Mouse (Mus musculus) gastrocnemius, adult 18-20 months (tissue): ENCODE data around the gene Ski. TPM values are rescaled to one million over a fixed set of nuclear protein-coding genes. Genes with fewer than 3 reads are reported as not detected.

Source experiments
- DNase-seq: peaks from one replicate; pipeline ENCODE4 v3.0.0; 2021; ENCODE audit warnings: low spot score
- total RNA-seq, 2 experiments: library from RNA; stranded (reverse); gene quantifications; 2 replicates each; pipeline ENCODE4 v1.2.3; 2021

The Ski gene
- total RNA-seq, 2 experiments from 2014 or later: 28.3 to 31.3 TPM

DNA sequence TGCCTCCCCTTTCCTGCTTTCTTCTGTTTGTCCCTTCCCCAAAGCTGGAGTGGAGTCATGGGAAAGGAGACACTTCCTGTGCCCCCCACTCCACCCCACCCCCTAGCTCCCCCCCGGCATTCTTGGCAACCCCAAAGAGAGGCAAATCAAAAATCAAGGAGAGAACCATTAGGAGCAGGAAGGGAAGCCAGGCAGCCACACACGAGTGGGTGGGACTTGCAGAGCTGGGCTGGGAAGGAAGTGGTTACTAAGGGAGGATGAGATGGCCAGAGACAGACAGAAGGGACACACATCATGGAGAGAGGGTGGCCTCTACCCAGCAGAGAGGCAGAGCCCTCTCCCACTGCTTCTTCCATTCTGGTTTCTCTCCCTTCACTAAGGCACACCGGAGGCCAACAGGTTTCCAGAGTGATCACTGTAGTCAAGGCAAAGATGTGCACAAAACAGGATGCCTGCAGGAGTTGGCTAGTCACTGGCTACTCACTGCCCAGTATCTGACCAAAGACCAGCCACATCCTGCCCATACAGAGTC lies 43.3 kb downstream of the Ski start:
- no peak for DNase-seq

DNA sequence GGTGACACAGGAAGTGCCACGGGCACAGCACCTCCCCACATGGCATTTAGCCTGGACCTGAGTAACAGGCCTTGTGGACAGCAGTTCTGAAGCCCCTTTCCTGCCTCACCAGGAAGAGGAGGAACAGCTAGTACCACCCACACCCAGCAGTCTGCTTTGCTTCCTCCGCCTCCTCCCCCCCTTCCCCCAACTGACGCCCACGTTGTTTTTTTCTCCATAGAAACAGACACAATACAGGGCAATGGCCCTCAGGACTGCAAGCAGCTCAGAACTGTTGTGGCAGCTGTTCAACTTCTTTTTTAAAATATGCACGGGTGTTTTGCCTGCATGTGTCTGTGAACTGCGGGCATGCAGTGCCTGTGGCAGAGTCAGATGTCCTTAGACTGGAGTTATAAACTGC lies 44.1 kb downstream of the Ski start:
- DNase-seq: peak; percentile 64

DNA sequence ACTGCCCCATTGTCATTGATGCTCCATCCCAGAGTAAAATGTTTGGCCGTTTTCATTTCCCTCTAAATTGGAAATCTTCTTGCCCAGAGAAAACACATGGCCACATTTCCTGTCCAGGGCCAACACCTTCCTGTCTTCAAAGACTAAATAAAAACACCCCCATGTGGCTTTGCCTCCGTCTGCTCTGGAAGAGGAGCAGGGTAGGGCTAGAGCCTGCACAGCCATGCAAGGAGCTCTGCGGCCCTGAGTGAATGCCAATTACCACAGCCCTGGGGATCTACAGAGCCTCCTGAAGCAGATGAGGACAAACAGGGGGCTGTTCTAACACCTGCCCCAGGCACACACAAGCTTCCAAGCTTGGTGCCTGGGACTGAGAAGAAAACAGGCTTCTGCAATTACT lies 46.2 kb downstream of the Ski start:
- no peak for DNase-seq

DNA sequence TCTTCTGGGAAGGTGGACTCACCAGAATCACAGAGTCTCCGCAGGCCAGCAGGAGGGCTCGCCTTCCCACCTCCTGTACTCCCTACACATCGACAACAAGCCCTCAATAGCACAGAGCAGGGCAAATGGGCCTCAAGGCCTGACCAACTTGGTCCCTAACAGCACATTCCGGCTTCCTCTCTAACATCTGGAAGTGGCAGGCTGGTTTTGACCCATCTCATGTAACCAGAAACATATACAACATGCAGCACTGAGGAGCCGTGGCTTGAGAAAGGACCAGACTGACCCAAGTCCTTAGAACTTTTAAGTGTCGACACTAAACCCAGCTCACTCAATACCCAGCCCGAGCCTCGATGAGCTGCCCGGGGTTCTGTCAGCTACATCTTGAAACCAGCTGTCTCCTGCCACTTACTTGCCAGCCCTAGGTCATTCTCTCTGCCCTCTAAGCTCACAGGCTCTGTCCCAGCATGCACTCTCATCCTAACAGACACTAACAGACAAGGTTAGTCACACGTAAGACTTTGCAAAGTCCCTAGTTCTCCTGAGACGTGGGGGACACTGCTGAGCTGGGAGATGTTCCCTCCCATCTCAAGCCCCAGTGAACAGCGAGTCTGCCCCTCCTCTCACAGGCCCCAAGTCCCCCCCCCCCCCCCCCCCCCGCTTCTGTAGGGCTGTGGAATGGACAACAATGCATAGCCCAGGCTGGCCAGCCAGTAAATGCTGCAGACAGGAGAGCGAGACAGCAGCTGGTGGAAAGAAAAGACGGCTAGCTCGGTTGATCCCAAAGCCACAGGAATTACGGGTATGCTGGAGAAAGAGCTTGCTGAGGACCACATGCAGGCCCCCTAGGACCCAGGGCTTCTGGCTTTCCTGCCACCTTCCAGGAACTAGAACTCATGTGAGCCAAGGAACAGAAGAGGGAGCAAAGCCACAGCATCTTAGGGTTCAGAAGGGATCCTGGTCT lies 48.3 kb downstream of the Ski start:
- DNase-seq: no peak

DNA sequence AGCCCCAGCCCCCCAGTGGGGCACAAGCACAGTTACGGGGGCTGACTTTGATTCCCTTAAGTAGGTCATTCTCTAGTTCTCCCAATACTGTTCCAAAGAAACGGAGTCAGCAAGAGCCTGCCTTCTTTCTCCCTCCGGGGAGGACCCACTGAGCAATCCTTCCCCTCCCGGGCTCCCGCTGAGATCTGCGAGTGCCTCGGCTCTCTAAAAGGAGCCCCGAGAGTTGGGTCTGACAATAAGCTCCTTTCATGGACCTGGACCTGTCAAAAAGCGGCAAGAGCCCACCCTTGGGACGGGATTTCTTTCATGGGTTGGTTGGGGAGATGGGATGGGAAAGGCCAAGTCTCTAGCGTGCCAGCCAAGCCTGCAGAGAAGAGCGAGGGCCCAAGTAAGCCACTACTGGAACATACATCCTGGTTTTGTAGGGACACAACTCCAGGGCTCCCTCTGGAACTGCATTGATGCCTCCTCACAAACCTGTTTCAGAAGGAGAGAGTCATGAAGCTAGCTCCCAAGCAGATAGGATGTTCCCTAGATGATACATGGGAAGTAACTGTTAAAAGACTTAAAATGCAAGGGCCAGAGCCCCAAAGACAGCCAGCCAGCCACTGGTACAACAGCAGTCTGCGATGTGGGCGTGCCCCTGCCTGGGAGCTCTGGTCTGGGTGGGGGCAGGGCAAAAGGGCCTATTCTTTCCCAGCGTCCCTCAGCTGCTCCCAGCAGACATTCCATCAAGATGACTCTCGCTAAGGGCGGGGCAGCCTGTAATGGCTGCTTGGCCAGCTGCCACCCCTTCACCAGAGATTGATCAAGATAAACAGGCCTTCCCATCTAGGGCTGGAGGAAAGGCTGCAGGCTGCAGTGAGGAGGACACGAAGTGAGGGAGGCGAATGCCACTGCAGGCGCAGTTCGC lies 49.2 kb downstream of the Ski start:
- DNase-seq: peak; percentile 94

DNA sequence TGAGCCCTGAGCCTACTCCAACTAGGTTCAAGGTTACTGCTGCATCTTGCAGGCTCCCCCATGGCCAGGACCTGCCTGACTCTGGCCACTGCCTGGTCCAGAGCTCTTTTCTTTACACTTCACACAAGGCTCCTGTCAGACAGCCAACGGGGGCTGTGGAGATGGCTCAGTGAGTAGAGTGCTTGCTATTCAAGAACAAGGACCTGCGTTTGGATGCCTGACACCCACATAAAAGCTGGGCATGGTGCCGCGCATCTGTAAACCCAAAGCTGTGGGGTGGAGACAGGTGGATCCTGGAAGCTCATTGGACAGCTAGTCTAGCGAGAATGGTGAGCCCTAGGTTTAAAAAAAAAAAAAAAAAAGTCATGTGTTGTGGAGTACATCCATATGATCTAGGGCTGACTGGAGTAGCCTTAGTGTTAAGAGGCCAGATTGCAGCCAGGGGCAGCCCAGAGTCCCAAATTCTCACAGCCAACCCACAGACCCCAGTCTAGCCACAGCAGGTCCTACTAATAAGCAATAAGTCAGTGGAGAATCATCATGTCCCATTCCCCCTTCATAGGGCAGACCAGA lies 50.3 kb downstream of the Ski start:
- DNase-seq: no peak

DNA sequence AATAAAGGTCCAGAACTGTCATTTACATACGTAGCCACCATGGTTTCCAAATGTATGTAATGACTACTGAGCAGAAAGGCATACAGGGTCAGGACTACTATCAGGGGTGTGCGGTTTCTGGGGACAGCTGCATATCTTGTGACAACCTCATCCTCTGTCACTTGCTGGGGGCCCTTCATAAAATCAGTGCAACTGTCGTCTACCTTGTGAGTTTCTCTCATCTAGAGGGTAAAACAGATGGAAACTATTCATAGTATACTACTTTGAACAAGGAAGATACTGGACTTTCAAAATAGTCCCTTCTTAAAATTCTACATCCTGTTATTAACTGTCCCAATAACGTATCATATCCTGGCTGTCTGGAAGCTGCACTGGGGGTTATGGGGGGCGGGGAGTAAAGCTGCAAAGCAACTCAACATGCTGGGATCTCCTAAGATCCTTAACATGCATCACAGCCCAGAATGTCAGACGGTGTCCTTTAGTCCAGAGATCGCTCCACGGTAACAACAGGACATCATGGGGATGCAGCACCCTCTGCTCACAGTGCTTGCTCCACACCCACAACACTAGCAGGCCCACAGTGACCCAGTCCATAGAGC lies 51.7 kb downstream of the Ski start:
- DNase-seq: no peak

DNA sequence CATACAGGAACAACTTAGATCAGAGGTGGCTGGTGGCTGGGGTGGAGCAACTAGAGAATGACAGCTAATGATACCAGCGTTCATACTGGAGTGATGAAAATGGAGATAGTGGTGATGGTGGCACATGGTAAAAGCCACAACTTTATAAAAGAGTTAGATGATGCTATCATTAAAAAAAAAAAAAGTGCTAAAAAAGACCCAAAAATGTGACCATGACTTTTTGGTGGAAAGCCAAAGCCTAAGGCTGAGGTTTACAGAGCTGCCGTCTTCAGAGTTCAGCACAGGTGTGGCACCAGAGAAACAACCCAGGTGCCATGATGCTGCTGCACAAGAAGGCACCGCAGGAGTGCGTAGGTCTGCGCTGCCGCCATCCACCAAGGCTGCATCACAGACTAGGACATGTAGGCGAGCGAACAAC lies 53.5 kb downstream of the Ski start:
- DNase-seq: no peak

DNA sequence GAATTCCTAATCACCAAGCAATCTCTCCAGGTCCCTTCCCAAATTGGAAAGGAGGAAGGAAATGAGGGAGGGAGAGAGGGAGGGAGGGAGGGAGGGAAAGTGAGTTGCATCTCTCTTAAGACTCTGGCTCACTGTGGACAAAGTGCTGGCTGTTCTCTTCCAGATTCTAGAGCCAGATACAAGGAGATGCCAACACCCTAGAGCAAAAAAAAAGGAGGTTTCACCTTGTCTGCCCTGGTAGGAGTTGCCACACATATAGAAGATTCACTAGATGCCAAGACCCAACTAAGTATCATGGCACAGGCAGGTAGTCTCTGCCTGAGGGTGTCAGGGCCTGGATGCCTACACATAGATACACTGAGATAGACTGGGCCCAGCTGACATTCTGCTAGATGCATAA lies 56.5 kb downstream of the Ski start:
- DNase-seq: no peak

DNA sequence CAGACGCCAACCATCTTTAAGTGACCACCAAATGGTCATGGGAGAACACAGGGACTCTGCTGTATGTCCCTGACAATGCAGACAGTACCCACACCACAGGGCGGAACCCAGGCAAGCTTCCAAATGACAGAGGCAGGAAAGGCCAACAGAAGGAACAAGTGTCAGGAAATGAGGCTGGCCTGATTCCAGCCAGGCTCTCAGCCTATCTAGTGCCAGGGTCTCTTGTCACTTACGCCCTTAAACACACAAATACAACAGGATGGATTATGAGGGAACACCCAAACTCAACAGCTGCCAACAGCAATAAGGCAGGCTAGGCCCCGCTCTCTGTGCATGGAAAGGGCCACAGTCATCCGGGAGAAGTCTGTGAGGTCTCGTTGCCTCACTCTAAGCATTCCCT lies 57.8 kb downstream of the Ski start:
- peak; percentile 65 for DNase-seq

DNA sequence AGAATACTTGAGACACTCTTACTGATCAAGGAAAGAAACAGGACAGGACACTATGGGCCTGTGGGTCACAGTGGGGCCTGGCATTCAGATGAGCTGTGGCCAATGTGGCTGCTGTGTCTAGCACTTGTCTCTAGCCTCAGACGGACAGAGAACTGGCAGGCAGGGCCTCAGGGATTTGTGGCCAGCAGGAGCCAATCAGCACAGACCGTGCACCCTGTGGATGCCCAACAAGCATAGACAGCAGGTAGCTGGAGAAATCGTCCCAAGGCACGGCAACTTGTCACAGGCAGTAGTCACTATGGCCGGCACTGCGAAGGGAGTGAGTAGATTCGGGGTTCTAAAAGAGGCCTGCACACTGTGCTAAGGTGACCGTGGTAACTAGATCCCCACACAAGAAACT lies 58.7 kb downstream of the Ski start:
- DNase-seq: no peak

DNA sequence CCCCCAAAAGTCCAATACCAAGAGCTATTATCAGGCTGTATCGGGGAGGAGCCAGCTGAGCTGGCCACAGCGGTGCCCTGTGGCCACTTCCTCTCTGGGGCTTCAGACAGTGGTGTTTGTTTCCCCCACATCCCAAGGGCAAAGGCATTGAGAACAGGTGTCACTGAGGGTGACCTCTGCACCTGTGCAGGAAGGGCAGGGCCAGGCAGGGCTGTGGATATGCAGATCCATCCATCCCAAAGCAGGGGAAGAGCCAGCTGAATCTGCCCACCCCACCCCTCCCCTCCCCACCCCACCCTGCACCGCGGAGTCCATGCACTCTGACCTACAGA lies 59.1 kb downstream of the Ski start:
- no peak for DNase-seq

DNA sequence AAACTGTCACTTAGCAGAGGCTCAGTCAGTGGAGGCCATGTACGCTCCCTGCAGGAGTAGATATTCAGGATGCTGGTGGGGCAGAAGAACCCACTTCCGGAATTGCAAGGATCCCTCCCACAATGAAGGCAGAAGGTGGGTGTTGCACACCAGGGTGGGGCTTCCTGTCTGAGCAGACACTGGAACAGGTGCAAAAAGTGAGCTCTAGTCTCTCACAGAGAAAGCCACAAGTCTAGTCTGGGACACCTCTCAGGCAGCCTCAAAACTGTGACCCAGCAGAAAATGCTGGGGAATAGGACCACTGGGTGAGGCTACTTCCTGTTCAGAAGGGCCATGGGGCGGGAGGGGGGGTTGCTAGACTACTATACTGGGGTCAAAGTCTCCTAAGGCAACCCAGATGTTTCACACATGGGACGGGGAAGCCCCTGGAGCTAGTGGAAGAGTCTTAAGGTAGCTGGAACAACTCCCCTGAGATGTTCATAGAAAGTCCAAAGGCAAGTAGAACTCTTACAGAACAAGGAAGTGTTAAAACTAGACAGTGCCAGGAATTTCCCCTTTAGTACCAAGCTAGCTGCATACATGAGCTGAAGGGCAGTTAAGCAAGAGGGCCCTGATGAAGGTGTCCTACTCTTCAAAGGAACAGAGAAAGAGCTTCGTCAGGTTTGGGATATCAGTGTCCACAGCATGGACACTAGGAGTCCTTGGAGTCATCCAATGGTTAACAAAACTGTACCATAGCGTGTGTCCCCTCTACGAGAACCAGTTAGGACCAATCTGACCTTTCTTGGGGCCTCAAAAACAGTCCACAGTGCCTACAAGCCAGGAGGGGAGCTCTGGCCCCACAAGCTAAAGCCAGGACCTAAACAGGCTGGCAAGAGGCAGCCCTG lies 59.7 kb downstream of the Ski start:
- no peak for DNase-seq

DNA sequence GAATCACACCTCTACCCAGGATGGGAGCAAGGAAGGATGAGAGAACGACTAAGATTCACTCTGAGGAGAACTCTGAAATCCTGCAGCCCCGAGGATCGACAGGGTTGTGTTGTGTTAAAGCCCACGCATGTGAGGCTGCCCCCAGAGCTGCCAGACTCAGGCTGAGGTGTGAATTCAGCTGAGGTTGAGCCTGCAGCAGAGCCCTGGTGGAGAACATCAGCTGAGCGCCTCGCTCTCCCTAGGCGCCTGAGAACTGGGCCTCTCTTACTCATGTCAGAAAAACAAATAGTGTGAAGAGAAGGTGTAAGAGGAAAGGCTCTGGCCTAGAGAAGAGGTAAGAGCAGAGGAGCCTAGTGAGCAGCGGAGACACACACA lies 63.9 kb downstream of the Ski start:
- DNase-seq: no peak

DNA sequence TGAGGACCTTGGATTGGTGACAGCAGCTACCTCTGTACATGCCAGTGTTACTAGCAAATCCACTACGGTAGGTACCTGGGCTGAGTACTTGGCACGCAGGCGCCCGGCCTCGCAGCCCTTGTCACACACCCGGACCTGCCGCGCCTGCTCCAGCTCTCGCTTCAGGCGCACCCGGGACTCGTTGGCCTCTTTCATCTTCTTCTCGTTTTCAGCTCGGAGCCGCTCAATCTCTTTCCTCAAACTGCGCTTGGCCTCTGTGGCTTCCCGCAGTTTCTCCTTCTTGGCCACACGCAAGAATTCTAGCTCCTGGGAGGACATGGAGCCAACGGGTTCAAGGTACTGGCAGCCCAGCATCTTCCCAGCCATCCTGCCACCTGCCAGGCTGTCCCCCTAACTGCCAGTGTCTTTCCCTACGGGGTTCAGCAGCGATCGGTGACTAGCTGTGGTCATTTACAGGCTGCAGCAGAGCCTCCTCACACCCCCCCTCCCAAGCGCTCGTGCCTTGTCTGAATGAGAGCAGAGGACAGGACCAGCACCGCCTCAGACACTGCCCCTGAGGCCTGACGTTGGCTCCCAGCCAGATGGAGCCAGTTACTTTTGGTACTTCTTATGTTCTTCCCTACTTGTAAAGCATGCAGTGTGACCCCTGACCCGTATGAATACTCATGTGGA lies 64.4 kb downstream of the Ski start:
- no peak for DNase-seq

DNA sequence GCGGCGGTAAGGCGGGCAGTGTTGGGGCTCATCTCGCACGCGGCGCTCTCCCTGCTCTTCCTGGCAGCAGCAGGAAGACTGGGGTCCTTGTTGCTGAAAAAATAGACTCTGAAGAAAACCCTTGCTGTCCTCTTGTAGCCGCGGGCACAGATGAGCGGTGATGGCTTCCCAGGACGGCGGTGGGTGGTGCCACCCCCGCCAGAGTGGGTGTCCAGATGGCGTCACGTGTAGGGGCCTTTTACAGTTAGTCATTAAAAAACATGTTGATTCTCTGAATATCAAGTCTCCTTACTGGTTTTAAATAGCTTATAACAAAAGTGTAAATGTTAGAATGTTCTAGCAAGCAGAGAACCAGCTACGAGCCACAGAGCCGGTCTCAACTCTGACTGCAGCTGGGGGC lies 65.7 kb downstream of the Ski start:
- no peak for DNase-seq

DNA sequence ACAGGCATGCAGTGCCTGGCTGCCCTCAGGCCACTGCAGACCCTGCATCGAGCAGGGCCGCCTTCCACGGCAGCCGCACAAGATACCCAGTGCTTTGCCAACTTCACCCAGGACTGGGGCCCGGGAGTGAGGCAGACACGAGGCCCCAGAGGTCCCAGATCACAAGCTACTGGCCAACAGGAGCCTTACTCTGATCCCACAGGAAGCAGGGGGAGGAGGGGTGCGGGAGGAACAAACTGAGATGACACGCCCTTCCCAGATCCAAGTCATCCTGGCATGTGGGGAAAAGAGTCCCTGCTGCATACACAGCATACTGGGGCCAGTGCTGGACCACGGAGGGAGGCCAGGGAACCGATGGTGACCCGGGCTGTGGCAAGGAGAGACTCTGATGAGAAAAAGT lies 67.4 kb downstream of the Ski start:
- peak; percentile 67 for DNase-seq

DNA sequence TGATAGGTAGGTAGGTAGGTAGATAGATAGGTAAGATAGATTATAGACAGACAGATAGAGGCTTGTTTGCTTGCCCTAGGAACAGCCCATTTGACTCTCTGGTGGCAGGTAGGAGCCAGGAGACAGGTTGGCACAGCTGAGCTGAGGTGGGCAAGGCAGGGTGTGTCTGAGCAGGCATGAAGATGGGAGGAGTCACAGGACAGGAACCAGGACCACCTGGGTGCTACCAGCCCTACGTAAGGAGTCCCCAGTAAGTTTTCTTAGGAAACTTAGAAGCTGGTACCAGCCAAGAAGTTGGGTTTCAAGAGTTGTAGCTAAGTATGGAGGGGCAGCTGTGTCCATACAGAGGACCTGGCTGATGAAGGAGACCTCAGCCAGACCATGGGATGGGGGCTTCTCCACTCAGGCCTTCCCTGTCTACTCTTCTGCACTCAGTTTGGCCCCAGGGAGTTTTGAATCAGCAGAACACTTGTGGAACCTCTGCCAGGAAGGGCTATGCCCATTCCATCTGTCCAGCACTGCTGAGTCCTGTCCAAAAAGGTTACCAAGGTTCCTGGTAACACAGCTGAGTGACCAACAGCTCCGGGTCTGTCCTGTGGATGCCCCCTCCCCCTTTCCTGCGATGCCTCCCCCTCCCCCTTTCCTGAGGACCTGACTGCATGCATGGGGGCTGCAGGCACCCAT lies 68.9 kb downstream of the Ski start:
- DNase-seq: no peak

DNA sequence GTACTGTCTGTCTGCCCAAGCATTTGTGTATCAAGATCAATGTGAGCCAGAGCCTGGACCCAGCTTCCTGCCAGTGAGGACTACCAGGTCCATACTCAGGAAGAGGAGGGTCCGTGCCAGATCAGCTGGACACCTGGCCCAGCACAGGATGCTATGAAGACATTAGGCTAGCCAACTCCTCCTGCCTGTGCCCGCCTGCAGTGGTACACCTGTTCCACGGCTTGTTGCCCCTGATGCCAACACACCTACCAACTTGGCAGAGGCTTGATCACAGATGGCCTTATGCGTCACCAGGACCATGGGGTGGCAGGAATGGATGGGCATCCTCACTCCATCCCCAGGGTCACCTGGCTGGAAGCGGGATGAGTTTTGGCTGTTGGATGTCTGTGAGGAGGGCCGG lies 69.9 kb downstream of the Ski start:
- no peak for DNase-seq
